Mouse (Mus musculus): ENCODE results near the gene Gsx1.

DNA sequence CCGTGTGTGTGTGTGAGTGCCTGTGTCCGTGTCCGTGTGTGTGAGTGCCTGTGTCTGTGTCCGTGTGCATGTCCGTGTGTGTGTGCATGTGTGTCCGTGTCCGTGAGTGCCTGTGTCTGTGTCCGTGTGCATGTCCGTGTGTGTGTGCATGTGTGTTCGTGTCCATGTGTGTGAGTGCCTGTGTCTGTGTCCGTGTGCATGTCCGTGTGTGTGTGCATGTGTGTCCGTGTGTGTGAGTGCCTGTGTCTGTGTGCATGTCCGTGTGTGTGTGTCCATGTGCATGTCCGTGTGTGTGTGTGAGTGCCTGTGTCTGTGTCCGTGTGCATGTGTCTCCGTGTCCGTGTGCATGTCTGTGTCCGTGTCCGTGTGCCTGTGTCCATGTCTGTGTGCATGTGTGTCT lies 19.4 kb downstream of the Gsx1 start:
- TF ChIP-seq CTCF (IDR thresholded peaks at IDR 0.05; ENCODE audit: extremely low read depth, insufficient read depth, insufficient read length, insufficient replicate concordance) (no peak), POLR2A (IDR thresholded peaks at IDR 0.05; ENCODE audit: low read depth, low read length) (no peak)
